Mouse (Mus musculus): ENCODE results near the gene Rimklb.
"Not testable (repeated sequence)": the region's sequence is repeated elsewhere in the genome, so short reads cannot be mapped to it uniquely, and the experiment has no call there.

Gene Rimklb

GRCm38 (mm10) chr6:122498661-122499060 is at the start of gene Rimklb:
Rimklb (minus strand) TSS chr6:122498761.
- DNase-seq (ENCODE audit: low spot score), result no peak

- no peak for DNase-seq (ENCODE audit: low spot score)
These were observed 47.4 kb upstream of the Rimklb start for GRCm38 (mm10) chr6:122545948-122546347.

- DNase-seq (ENCODE audit: low spot score), result no peak
These were observed 46.8 kb upstream of the Rimklb start for GRCm38 (mm10) chr6:122545289-122545882.

GRCm38 (mm10) chr6:122544672-122545071 is 46.1 kb upstream of the Rimklb start:
- DNase-seq (ENCODE audit: low spot score), result no peak

GRCm38 (mm10) chr6:122543574-122543973 is 45.0 kb upstream of the Rimklb start:
- DNase-seq (ENCODE audit: low spot score), result no peak

GRCm38 (mm10) chr6:122542459-122542858 is 43.9 kb upstream of the Rimklb start:
- not testable (repeated sequence) for DNase-seq (ENCODE audit: low spot score)

GRCm38 (mm10) chr6:122539564-122539963 is 41.0 kb upstream of the Rimklb start:
- DNase-seq (ENCODE audit: low spot score), result no peak

- DNase-seq (ENCODE audit: low spot score), result no peak
These were observed 35.5 kb upstream of the Rimklb start for GRCm38 (mm10) chr6:122534032-122534431.

- peak; percentile 31 for DNase-seq (ENCODE audit: low spot score)
These were observed 34.3 kb upstream of the Rimklb start for GRCm38 (mm10) chr6:122532883-122533302.

- peak; percentile 49 for DNase-seq (ENCODE audit: low spot score)
These were observed 33.1 kb upstream of the Rimklb start for GRCm38 (mm10) chr6:122531466-122532174.

- DNase-seq (ENCODE audit: low spot score), result no peak
These were observed 29.6 kb upstream of the Rimklb start for GRCm38 (mm10) chr6:122528136-122528535.

GRCm38 (mm10) chr6:122527596-122527995 is 29.0 kb upstream of the Rimklb start:
- no peak for DNase-seq (ENCODE audit: low spot score)

GRCm38 (mm10) chr6:122523289-122523688 is 24.7 kb upstream of the Rimklb start:
- DNase-seq (ENCODE audit: low spot score), result no peak

GRCm38 (mm10) chr6:122522595-122522994 is 24.0 kb upstream of the Rimklb start:
- DNase-seq (ENCODE audit: low spot score), result peak; percentile 54

- peak; percentile 37 for DNase-seq (ENCODE audit: low spot score)
These were observed 20.8 kb upstream of the Rimklb start for GRCm38 (mm10) chr6:122519384-122519783.

GRCm38 (mm10) chr6:122517668-122518067 is 19.1 kb upstream of the Rimklb start:
- no peak for DNase-seq (ENCODE audit: low spot score)

- not testable (repeated sequence) for DNase-seq (ENCODE audit: low spot score)
These were observed 17.2 kb upstream of the Rimklb start for GRCm38 (mm10) chr6:122515762-122516161.

- no peak for DNase-seq (ENCODE audit: low spot score)
These were observed 15.8 kb upstream of the Rimklb start for GRCm38 (mm10) chr6:122514312-122514711.

GRCm38 (mm10) chr6:122512914-122513878 is 14.6 kb upstream of the Rimklb start:
- no peak for DNase-seq (ENCODE audit: low spot score)

- no peak for DNase-seq (ENCODE audit: low spot score)
These were observed 9.9 kb upstream of the Rimklb start for GRCm38 (mm10) chr6:122508494-122508893.

- DNase-seq (ENCODE audit: low spot score), result no peak
These were observed 7.0 kb upstream of the Rimklb start, which contains the start of gene Mfap5 for GRCm38 (mm10) chr6:122505545-122505944. Mfap5 (plus strand) TSS chr6:122505845.

- DNase-seq (ENCODE audit: low spot score), result no peak
These were observed 6.5 kb upstream of the Rimklb start for GRCm38 (mm10) chr6:122505041-122505440.

Data from embryo, embryonic 10 days (tissue).